Mouse (Mus musculus) adipocyte (in vitro differentiated cells): ENCODE measurements around the gene Lbx2.
A peak's percentile ranks its signal among the peaks of the same experiment; 100 is the strongest.

Experiments used
- DNase-seq: peaks from one replicate; pipeline ENCODE4 v3.0.0-alpha.2; 2016; ENCODE audit warnings: low spot score

The Lbx2 gene

DNA sequence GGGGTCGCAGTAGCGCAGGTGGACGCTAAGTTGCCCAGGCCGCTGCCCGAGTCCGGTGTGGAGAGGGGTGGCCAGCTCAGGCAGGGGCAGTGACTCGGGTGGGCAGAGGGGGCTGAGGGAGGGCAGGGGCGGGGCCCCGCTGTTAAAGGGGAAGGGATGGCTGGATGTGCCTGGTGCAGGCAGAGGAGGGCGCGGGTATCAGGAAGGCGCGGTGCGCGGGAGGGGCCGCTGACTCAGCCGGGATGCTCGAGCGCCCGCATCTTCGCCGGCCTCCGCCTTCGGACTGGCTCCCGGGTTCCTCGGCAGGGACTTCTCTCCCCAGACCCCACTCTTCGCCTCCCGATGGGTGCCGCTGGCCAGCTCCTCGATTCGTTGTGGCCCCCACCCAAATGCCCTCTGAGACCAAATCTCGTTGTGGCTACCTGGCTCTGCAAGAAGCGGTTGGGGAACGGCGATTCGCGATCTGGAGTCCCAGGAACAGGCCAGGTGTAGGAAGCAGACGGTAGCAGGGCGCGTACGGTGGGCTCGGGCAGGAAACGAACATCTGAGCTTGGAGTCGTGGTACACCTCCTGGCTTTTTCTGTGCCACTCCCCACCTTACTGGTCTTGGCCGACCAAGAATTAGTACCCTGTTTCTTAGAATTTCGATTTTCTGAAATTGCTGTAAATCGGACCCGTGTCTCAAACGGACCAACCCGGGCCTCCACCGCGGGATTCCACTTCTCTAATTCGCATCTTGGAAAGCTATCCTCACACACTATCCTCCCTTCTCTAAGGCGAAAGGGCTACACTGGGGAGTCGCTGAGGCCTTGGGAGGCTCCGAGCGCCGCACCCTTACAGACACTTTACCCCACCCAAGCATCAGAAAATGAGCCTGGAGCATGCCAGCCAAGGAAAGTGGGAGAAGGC, 15.6 kb upstream of the Lbx2 start:
- no peak for DNase-seq

DNA sequence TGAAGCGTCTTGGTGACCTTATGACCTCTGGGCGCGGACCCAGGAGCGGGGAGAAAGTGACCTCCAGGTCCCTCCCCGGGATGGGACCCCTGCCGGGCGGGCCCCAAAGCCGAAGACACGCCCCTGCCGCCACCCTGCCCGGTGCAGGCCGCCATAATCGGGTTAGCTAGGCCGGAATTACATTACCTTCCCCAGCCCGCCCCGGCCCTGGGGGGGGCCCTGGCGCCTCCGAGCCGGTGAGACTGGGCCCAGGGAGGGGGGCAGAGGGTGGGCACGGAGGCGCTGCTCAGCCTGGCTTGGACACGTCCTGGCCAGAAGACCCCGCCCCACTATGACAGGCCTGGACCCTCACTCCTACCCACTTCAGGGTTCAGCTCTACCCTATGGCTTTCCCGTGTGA, 14.9 kb upstream of the Lbx2 start:
- no peak for DNase-seq

DNA sequence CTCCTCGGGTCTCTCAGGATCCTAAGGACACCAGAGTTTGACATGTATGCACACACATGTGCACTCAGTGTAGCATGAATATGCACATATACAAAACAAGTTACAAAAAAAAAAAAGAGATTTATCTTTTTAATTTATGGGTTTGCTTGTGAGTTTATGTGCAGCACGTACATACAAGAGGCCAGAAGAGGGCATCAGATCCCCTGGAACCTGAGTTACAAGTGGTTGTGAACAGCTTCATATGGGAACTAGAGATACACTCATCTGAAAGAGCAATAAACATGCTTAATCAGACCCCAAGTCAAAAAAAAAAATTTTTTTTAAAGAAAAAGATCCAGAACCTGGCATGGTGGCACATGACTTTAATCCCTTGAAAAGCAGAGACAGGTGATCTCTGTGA, 11.2 kb upstream of the Lbx2 start:
- no peak for DNase-seq

DNA sequence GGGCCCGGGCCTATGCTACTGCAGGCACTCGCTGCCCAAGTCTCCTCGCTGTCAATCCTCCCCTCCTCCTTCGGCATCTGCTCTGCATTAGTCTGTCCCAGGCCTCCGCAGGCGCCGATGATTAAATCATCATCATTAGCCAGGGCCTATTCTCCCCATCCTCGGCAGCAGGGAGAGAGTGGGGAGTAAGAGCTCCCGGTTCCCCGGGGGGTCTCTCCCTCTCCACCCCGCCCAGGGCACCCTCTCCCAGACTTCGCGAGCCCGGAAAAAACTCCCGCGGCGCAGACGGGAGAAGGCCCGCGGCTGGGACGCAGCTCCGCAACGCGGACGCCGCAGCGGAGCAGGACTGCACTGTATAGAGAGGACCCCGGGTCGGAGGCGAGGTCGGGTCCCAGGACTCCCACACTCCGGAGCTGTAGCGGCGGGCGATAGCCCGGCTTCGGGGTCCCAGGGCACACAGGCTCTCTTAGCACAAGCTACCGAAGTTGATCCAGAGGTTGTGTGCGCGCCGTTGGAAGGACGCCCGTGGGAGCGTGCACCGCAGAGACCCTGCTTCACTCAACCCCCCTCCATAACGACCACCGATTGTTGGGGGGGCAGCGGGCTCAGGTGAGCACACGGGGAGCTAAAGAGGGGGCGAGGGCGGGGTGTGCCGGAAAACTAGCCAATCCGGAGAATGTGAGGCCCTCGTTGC, 8.4 kb upstream of the Lbx2 start, which contains the start of gene Pcgf1:
Gene Pcgf1 (plus strand): TSS at position 240 of the 694 bp plus-strand sequence.
- DNase-seq, result peak; percentile 70

DNA sequence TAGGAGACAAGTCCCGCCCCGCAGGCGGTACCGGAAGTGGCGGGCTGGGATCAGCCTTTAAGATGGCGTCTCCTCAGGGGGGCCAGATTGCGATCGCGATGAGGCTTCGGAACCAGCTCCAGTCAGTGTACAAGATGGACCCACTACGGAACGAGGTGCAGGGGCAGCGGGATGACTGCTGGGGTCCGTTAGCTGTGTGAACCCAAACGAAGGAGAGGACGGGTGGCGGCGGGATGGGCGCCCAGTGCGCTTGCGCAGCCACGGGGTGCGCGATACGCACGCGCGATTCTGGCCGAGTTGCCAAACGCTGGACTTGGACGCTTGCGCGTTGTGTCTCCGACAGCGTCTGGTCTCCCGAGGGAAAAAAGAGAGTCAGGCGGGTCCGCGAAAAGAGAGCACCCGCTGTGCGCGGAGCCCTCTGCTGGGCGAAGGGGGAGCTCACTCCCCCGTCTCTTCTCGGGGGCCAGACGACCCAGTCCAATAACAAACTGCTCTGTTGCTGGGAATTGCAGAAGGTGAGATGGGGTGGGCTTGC, 7.8 kb upstream of the Lbx2 start:
- peak; percentile 99 for DNase-seq

DNA sequence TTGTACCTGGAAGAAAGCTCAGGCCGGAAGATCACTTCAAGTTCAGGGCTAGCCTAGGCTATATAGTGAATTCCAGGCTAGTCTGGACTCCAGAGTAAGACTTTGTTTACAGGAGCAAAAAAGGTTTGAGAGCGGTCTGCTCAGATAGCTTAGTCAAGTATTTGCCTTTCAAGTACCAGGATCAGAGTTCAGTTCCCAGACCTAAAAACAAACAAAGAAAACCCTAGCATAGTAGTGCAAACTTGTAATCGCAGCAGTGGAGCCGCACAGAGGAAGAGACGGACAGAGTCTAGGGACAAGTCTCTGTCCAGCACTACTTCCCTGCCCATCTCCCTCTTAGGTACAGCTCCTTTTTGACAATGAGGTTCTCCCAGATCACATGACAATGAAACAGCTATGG, 6.0 kb upstream of the Lbx2 start:
- no peak for DNase-seq

DNA sequence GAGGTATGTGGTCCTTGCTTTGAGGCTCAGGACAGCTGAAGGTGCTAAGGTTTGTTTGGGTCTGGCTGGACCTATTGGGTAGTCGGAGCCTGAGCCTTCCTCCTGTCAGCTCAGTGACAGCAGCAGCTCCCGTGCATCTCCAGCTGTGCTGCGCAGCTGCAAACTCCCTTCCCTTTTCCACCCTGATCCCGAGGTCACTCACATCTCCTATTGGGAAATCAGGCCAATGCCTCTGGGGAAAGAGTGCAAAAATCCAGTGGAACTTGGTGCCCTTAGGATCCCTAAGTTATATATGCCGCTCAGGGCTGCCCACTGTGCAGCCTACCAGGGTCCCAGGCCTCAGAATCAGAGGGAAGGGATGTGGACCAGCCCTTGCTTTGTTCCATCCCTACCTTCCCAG, 2.7 kb upstream of the Lbx2 start:
- DNase-seq, result no peak

DNA sequence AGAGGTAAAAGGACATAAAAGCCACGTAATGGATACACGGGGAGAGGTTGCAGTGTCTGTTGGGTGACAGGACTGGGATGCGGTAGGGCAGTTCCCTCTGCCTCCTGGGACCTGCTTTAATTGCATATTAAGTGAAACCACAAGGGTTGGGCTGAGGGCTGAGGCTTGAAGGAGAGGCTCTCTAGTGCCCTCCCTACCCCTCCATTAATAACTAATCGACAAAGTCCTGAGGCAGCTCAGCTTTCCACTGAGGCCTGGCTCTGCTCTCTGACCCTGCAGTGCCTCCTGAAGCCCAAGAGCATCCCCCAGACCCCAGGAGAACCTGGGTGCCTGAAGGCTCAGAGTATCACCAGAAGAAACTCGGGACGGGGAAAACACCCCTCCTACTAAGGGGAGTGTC, 1.7 kb upstream of the Lbx2 start:
- no peak for DNase-seq

DNA sequence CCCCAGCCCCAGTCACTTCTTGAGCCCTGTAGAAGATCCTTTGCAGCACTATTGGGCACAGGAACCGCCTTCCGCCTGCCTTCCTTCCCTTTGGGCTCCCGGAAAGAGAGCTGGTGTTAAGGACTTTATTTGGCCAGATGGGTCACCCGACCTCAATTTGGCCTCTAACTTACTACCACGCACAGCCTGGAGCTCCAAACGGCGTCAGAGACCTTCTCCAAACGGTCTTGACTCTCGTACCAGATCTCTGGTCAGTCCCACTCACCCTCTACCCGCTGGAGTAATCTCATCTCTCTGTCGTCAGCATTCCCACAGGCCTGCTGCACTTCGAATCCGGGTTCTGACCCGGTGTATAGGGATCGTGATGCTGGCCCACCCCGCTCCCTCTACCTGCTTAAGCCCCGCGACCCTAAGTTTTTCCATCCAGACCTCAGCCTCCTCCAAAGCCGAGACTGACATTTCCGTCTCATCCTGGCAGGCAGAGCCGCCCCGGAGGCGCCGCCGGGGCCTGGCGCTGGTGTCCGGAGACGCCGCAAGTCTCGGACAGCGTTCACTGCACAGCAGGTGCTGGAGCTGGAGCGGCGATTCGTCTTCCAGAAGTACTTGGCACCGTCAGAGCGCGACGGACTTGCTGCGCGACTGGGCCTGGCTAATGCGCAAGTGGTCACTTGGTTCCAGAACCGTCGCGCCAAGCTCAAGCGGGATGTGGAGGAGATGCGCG, 1.2 kb downstream of the Lbx2 start:
- no peak for DNase-seq

DNA sequence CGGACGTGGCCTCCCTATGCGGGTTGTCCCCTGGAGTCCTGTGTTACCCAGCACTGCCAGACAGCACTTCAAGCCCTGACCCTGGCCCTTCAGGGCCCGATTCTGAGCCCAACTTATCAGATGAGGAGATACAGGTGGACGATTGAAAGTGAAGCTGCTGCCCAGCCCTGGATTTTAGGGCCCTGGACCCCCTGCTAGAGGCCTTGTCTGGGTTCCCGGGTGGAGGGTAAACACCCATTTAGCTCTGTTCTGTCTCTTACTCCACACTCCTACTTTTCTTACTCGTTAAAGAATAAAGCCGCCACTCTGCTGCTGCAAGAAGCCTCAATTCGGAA, 1.7 kb downstream of the Lbx2 start:
- no peak for DNase-seq

DNA sequence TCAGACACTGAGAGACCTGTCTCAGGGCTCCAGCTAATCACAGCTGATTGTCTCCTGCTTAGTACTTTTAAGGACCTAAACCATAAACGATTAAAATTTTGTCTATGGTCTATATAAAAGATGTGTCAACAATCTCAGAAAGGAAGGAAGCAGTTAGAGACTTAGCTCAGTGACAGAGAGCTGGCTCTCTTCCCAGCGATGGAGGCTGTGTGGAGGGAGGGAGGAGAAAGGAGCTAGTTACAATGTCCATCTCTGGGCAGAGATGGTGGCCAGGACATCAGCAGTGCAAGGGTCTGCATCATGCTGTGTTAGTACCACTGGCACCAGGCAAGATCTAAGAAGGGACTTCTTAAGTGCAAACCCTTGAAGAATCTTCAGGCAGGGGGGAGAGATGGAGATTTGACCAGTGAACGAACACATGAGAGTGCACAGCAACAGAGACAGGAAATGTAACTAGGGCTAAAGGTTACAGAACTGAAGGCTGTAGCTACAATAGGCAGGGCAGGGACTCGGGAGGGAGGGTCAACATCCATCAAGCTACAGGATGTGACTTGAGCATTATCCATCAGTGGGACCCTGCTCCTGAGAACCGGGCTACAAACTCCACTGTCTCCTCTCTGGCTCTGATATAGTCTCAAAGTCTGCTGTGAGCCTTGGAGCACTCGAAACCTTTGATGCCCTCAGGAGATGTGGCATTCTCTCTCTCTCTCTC, 6.4 kb downstream of the Lbx2 start:
- peak; percentile 59 for DNase-seq

DNA sequence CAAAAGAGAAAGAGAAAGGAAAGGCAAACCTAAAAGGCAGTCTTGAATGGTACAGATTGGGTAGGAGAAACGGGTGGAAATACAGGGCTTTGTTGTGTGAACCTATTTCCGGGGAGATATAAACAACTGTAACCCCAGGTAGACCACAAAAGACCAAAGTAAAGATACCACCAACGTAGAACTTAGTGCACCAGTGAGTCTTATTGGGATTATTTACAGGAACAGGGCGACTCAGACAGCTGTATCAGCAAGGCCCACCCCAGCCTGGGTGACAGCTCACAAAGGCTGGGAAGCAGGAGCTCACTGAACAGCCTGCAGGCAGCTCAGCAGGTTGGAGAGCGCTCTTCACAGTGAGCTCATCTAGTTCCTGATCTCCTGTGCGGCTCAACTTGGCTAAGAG, 9.8 kb downstream of the Lbx2 start:
- no peak for DNase-seq

DNA sequence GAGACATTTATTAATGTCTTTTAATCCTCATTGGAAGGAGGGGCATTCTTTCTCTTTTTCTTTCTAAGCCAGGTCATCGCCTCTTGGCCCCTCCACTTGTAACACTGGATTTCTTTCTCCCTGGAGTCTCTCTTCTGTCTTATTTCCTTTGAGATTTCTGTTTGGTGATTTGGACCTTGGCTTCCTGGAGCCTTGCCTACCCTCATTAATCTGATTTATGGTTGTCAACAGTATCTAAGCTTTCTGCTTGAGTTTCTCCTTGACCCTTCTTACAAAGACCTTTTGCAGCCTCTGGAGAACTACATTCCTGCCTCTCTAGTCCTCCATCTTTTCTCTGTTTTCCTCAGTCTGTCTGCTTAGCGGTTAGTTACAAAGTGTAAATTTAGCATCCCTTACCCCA, 12.2 kb downstream of the Lbx2 start:
- DNase-seq, result peak; percentile 52

DNA sequence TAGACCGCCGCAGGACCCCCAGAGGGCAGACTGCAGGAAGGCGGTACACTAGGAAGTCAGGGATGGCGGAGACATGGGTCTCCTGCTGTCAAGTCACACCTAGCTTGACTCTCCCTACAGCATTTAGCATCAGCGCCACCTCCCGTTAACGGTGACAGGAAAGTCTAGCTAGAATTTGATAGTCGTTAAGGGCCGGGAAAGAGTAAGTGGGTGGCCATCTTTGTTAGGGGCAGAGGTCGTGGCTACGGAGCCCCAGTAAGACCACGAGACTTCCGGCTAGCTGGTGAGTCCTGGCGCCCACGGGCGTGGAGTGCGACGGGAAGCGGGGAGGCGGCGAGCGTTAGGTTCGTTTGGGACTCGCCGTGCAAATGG, 15.1 kb downstream of the Lbx2 start, which contains the start of the genes Ccdc142 and Gm42688:
Gene Ccdc142 (plus strand): TSS at position 286 of the 372 bp plus-strand sequence.
Gene Gm42688 (plus strand): TSS at position 302 of the 372 bp plus-strand sequence.
- DNase-seq, result peak; percentile 91

DNA sequence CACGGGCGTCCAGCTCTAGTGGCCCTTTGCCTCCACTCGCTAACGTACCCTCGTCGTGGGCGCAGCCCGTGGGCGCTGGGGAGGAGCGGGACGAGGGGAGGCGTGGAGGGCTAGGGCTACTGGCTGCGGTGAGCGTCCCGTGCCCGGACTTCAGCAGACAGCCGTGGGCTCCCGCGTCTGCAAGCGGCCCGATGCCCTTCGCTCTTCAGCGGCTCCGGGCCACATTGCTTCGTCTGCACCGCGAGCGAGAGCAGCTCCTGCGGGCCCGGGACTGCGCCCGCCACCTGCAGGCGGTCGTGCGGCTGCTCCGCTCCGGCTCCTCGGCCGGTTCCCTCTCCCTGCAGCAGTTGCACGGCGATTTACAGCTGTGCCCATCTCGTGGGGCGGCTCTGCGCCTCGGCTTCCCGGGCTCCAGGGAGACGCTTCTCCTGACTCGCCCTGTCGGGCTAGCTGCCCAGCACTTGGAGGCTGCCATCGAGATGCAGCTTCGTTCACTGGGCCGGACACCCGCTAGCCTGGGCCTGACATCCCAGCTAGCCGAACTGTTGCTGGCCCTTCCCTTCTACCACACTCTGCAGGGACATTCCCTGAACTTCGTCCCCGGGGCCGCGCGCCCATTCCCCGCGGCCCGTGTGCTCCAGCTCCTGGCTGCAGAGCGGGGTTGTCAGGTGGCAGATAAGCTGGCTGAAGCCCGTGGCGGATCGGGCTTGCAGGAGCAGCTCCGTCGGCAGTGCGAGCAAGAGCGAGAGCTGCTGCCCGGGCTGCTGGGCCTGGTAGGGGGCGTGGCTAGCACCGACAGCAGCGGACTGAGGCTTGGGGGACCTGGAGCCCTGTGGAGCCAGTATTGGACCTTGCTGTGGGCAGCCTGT, 15.8 kb downstream of the Lbx2 start:
- DNase-seq, result peak; percentile 71

DNA sequence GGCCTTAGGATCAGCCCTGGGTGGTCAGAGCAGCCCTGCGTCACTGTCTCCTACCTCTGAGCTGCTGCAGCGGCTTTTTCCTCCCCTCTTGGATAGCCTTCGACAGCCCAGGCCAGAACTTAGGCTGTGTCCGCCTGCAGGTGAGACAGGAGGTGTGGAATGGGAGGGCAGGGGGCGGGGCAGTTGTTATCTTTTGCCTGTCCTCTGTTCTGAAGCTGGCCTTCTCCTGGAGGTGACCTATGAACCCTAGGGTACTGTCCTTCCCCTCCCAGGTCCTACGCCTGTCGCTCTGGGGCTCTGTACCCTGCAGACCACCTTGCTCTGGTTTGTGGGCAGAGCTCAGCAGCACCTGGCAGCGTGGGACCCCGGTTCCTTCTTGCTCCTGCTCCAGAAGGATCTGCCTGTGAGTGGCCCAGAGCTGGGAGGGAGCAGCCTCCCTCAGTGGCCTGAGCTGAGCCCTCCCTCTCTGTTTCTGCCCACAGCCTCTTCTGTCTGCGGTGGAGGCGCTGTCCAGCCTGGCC, 17.0 kb downstream of the Lbx2 start:
- DNase-seq, result no peak

DNA sequence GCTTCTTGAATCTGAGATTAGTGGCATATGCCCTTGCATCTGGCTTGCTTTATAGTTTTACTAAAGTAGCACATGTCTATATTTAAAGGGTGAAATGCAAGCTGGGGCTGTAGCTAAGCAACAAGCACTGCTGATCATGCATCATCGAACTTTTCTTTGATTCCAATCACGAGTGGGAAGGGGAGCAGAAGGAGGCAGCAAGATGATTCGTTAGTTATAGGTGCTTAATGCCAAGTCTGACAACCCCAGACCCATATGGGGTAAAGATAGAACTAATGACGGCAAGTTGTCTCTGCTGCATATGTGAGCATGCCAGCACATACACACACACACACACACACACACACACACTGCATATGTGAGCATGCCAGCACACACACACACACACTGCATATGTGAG, 18.0 kb downstream of the Lbx2 start:
- no peak for DNase-seq

DNA sequence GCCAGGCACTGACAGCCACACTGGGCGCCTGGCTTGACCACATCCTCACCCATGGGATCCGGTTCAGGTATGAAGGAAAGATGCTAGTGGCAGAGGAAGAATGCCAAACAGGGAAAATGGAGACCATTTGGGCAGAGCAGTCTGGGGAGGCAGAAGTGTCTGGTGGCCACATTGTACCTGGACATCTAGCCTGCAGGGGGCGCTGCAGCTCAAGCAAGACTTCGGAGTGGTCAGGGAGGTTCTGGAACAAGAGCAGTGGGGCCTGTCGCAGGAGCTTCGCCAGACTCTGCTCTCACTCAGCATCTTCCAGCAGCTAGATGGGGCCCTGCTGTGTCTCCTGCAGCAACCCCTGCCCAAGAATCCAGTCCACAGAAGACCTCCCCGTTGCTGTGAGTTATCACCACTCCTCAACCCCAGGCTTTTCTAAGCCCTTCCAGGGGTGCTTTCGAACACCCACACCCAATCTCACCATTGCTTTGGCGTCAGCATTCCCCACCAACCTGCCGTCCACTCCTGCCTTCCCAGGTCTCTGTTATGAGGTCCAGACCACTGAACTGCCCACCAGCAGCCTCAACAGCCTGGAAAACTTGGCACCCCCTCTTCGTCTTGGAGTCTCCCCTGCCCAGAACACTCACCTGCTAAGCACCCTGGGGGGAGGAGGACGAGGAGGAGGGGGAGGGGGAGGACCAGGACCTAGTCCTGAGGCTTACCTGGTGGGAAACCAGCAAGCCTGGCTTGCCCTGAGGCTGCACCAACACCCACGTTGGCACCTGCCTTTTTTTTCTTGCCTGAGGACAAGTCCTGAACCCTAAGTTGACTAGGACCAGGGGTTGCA, 21.6 kb downstream of the Lbx2 start:
- peak; percentile 80 for DNase-seq
